Mouse (Mus musculus): ENCODE data around the gene Mylk4. TPM values are rescaled to one million over a fixed set of nuclear protein-coding genes. Genes with fewer than 3 reads are reported as not detected.

Gene Mylk4
- total RNA-seq, 2 experiments from 2014 or later: 0.47 to 0.62 TPM

GRCm38 (mm10) chr13:32741161-32741560 is 42.6 kb downstream of the Mylk4 start:
- intact Hi-C loops (cut with DNase I): no loop called here

DNA sequence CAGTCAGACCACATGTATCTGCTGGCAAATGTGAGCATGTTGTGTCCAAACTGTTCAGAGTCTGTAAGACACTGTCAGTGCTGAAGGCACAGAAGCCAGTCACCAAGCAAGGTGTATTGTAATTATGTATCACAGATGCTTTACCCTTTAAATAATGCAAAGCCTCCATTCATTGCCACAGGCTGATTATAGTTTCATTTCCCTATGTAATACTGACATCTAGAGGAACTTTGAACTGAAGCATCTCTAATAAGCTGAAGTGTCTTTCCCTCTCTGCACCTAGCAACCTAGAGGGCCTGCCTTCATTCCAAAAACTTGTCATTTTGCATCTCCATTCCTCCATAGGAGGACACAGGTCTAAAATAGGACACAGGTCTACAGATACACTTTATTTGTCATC is 52.5 kb downstream of the Mylk4 start:
- DNase-seq (ENCODE audit: extremely low spot score in 1 of 2, low spot score in 2 of 2): no peak
- intact Hi-C loops (cut with DNase I): loop anchor here (5.0 kb wide), 1 partner anchor 929 kb away; no protein-coding TSS in a partner anchor

More at GRCm38 (mm10) chr13:32741161-32741560, 42.6 kb downstream of the Mylk4 start:
- no peak for DNase-seq (ENCODE audit: extremely low spot score in 1 of 2, low spot score in 2 of 2)

- DNase-seq (ENCODE audit: extremely low spot score in 1 of 2, low spot score in 2 of 2): no peak
These were observed 59.1 kb downstream of the Mylk4 start for GRCm38 (mm10) chr13:32724606-32725005.

GRCm38 (mm10) chr13:32721717-32722116 is 62.0 kb downstream of the Mylk4 start:
- DNase-seq (ENCODE audit: extremely low spot score in 1 of 2, low spot score in 2 of 2): no peak
- intact Hi-C loops (cut with DNase I): no loop called here

More at GRCm38 (mm10) chr13:32724606-32725005, 59.1 kb downstream of the Mylk4 start:
- intact Hi-C loops (cut with DNase I): no loop called here

DNA sequence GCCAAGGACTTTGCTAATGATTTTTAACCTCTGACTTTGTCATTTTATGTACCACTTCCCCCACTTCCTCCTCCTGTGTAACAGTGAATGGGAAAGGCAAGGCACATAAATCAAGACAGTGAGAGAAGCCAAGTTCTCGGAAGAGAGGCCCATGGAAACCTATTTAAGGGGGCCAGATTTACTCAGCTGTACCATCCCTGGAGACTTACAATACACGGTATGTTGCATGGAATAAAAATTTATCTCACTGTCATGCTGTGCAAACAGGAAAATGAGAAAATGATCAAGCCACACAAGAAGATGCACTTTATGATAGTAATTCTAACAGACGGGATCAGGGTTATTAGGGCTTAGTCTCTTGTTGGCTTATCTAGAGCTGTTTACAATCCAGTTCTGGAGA is 64.5 kb downstream of the Mylk4 start:
- intact Hi-C loops (cut with DNase I): no loop called here
- no peak for DNase-seq (ENCODE audit: extremely low spot score in 1 of 2, low spot score in 2 of 2)

- intact Hi-C loops (cut with DNase I): no loop called here
- no peak for DNase-seq (ENCODE audit: extremely low spot score in 1 of 2, low spot score in 2 of 2)
These were observed 66.0 kb downstream of the Mylk4 start for GRCm38 (mm10) chr13:32717709-32718108.

DNA sequence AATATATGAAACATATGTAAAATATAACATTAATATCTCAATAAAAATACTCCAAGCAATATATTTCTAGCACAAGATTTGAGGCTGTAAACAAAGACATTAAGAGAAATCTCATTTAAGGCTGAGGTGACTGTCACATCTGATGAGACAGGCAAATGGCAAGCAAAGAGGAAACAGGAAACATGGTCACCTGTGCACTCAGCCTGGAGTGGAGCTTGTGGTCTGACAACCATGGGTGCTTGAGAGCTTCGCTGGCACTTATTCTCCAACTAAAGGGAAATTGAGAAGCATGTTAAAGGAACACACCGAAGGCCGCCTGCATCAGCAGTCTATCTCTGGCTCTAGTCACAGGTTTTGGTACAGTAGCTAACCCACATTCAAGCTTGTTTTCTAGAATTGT is 71.2 kb downstream of the Mylk4 start:
- intact Hi-C loops (cut with DNase I): no loop called here
- no peak for DNase-seq (ENCODE audit: extremely low spot score in 1 of 2, low spot score in 2 of 2)

DNA sequence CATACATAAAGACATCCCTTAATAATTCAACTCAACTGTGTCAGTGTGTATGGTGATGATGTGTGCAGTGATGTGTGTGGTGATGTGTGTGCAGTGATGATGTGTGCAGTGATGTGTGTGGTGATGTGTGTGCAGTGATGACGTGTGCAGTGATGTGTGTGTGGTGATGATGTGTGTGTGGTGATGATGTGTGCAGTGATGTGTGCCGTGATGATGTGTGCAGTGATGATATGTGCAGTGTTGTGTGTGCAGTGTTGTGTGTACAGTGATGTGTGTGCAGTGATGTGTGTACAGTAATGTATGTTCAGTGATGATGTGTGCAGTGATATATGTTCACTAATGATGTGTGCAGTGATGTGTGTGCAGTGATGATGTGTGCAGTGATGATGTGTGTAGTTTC is 75.9 kb downstream of the Mylk4 start:
- no peak for DNase-seq (ENCODE audit: extremely low spot score in 1 of 2, low spot score in 2 of 2)
- intact Hi-C loops (cut with DNase I): no loop called here

GRCm38 (mm10) chr13:32706651-32707288 is 77.0 kb downstream of the Mylk4 start:
- DNase-seq (ENCODE audit: extremely low spot score in 1 of 2, low spot score in 2 of 2): no peak
- intact Hi-C loops (cut with DNase I): no loop called here

- intact Hi-C loops (cut with DNase I): no loop called here
- no peak for DNase-seq (ENCODE audit: extremely low spot score in 1 of 2, low spot score in 2 of 2)
These were observed 78.4 kb downstream of the Mylk4 start for GRCm38 (mm10) chr13:32705315-32705714.

DNA sequence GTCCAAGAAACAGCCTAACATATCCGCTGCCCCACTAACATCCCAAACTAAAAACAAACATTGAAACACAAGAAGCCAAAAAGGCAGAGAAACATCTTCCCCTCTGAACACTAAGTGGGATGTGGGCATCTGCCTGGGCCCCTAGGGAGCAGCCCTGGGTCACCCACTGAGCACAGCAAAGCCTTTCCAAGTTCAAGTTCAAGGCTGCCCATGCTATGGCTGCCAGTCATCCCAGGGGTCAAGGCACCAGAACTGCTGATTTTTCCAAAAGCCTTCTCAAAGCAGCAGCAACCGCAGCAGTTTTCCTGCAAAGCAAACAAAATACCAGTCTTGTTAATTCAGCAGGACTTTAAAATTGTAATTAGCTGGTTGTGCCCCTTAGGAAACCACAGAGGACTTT is 78.8 kb downstream of the Mylk4 start:
- intact Hi-C loops (cut with DNase I): no loop called here
- DNase-seq (ENCODE audit: extremely low spot score in 1 of 2, low spot score in 2 of 2): no peak

DNA sequence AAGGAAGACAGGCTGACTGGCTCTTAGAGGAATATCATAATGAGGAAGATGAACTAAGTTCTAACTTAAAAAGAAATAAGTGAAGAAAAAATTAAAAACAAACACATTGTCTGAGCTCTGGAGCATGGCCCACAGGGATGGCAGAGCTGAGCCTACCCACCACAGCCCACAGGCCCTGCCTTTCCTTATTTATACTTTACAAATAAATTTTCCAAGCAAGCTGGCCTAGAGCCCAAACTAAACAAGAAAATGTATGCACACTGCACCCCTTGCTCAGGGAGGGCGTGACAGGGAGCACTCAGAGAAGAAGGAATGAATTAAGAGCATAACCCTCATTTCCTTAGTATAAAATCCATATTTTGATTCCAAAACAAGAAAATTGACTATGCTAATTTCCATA is 82.2 kb downstream of the Mylk4 start:
- DNase-seq (ENCODE audit: extremely low spot score in 1 of 2, low spot score in 2 of 2): no peak
- intact Hi-C loops (cut with DNase I): no loop called here

- intact Hi-C loops (cut with DNase I): no loop called here
These were observed 84.4 kb downstream of the Mylk4 start for GRCm38 (mm10) chr13:32699376-32699775.

DNA sequence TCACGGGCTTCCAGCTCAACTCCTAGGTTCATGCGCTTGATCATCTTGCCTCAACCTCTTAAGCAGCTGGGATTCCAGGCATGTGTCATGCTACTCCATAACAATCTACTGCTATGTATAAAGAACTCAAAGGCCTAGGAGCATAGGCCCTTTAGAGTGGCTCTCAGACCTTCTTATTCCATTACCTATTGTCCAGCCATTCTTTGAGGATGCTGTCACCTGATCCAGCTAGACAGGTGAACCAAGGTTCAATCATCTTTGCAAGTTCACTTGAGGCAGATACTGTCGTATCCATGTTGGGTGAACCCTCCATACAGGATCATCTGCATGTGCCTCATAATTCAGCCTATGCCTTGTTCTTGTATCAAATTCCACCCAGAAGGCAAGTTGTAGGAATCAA is 84.8 kb downstream of the Mylk4 start:
- DNase-seq (ENCODE audit: extremely low spot score in 1 of 2, low spot score in 2 of 2): no peak
- intact Hi-C loops (cut with DNase I): no loop called here

More at GRCm38 (mm10) chr13:32699376-32699775, 84.4 kb downstream of the Mylk4 start:
- DNase-seq (ENCODE audit: extremely low spot score in 1 of 2, low spot score in 2 of 2): no peak

DNA sequence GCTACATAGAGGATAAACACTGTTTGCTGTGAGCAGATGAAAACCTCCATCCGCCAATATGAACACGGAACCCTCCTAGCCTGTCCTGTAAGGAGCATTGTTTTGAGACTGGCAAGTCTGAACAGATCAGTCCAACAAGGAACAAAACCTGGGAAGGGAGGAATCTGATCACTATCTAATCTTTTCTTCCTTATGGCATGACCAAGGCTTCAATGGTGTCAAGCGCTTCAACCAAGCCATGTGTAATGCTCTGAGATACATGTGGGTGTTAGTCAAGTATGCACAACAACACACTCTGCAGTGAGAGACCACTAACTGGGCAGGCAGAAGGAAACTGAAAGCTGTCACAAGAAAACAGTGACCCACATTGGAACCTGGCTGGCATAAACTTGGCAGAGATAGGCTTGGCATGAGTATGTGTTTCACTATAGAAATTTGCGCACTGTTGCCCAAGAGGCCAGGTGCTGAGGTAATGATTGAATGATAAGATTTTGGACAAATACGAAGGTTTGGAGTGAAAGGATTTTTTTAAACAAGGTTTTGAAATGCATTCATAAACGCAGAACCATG is 89.8 kb downstream of the Mylk4 start:
- intact Hi-C loops (cut with DNase I): no loop called here
- DNase-seq (ENCODE audit: extremely low spot score in 1 of 2, low spot score in 2 of 2): no peak

GRCm38 (mm10) chr13:32692563-32692962 is 91.2 kb downstream of the Mylk4 start:
- intact Hi-C loops (cut with DNase I): no loop called here
- DNase-seq (ENCODE audit: extremely low spot score in 1 of 2, low spot score in 2 of 2): no peak

DNA sequence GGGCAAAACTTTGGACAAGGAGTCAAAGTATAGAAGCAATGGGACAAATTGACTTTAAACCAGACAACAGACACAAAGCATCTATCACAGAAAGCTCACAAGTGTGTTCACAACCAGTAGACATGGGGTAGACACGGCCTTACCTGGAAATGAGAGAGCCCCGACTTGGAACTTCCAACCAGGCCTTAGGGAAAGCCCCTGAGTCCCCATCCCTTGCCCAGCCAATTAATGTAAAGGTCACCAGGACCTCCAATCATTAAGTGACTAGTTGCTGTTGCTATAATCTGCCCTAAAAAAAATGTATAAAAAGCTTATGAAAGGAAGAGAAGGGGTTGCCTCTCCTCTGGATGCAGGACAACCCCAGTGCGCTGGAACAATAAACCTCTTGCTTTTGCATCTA is 93.5 kb downstream of the Mylk4 start:
- DNase-seq (ENCODE audit: extremely low spot score in 1 of 2, low spot score in 2 of 2): no peak
- intact Hi-C loops (cut with DNase I): no loop called here

DNA sequence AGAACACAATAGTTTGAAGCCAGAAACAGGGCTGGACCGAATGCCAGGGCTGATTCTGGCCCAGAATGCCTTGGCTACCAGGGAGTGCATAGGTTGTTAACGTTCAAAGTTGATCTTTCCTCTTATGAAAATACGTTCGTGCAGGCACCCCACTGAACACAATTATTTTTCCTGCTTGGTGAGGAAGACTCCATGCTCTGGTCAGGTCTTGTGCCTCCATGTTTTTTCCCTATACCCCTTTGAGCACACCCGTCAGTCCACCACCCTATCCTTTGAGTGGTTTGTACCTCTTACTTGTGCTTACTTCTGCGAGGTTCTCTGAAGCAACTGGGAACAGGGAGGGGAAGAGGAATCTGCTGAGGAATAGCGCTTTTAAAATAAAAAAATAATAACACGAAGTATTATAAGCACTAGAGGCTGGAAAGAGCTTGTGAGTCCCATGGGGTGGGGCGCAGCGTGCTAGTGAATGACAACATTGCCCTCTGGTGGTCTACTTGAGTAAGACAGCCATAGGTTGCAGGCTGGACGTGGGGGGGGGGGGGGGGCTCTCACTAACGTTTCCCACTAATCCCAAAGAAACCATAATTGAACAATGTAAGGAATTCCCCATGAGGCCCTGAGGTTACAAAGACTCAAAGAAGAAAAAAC is 102.8 kb downstream of the Mylk4 start:
- intact Hi-C loops (cut with DNase I): loop anchor here (5.0 to 10.0 kb wide), 3 partner anchors 186 to 889 kb away; no protein-coding TSS in a partner anchor

GRCm38 (mm10) chr13:32680121-32680551 is 103.6 kb downstream of the Mylk4 start:
- intact Hi-C loops (cut with DNase I): loop anchor here (5.0 to 10.0 kb wide), 3 partner anchors 185 to 888 kb away; no protein-coding TSS in a partner anchor
- DNase-seq (ENCODE audit: extremely low spot score in 1 of 2, low spot score in 2 of 2): no peak

More for the DNA sequence above, 102.8 kb downstream of the Mylk4 start:
- DNase-seq (ENCODE audit: extremely low spot score in 1 of 2, low spot score in 2 of 2): peak; percentile 67 to 86

- intact Hi-C loops (cut with DNase I): no loop called here
- DNase-seq (ENCODE audit: extremely low spot score in 1 of 2, low spot score in 2 of 2): no peak
These were observed 104.8 kb downstream of the Mylk4 start for GRCm38 (mm10) chr13:32678998-32679397.
